Mouse (Mus musculus) frontal cortex, postnatal 10 days (tissue): Measurements from ENCODE around the gene Ptgds.
A peak's percentile ranks its signal among the peaks of the same experiment; 100 is the strongest.

Source experiments
- DNase-seq, 2 experiments: peaks; one replicate each; pipeline ENCODE4 v3.0.0; 2022; ENCODE audit warnings: low spot score in 2 of 2, mixed read lengths in 1 of 2

The Ptgds gene

GRCm38 (mm10) chr2:25480541-25480940 is 10.7 kb upstream of the Ptgds start:
- no peak for DNase-seq

- DNase-seq, result no peak
Measured at GRCm38 (mm10) chr2:25479551-25480311, 9.9 kb upstream of the Ptgds start.

GRCm38 (mm10) chr2:25477967-25478675 is 8.3 kb upstream of the Ptgds start:
- peak in 1 of 2 experiments; percentile 62 for DNase-seq

- DNase-seq, result no peak
Measured at GRCm38 (mm10) chr2:25477541-25477940, 7.7 kb upstream of the Ptgds start.

- DNase-seq, result no peak
Measured at GRCm38 (mm10) chr2:25472550-25472949, 2.7 kb upstream of the Ptgds start.

GRCm38 (mm10) chr2:25468962-25469915 is 607 bp downstream of the Ptgds start:
- no peak for DNase-seq

- DNase-seq, result no peak
Measured at GRCm38 (mm10) chr2:25467606-25468303, 2.1 kb downstream of the Ptgds start.

- DNase-seq, result no peak
Measured at GRCm38 (mm10) chr2:25465816-25466635, 3.8 kb downstream of the Ptgds start.

- no peak for DNase-seq
Measured at GRCm38 (mm10) chr2:25465256-25465655, 4.6 kb downstream of the Ptgds start.

GRCm38 (mm10) chr2:25463630-25464029 is 6.2 kb downstream of the Ptgds start:
- no peak for DNase-seq

- DNase-seq, result no peak
Measured at GRCm38 (mm10) chr2:25461407-25461806, 8.4 kb downstream of the Ptgds start.

- DNase-seq, result peak; percentile 89 to 90
Measured at GRCm38 (mm10) chr2:25460551-25461309, 9.1 kb downstream of the Ptgds start, which contains the start of gene Paxx. Gene Paxx (minus strand): TSS chr2:25461094.

- peak; percentile 46 to 48 for DNase-seq
Measured at GRCm38 (mm10) chr2:25460135-25460534, 9.7 kb downstream of the Ptgds start.

- DNase-seq, result no peak
Measured at GRCm38 (mm10) chr2:25458911-25459310, 10.9 kb downstream of the Ptgds start.

GRCm38 (mm10) chr2:25457022-25457896 is 12.6 kb downstream of the Ptgds start:
- DNase-seq, result no peak

GRCm38 (mm10) chr2:25456205-25456953 is 13.5 kb downstream of the Ptgds start, which contains the start of gene Clic3:
Gene Clic3 (plus strand): TSS chr2:25456838.
- no peak for DNase-seq

GRCm38 (mm10) chr2:25452951-25453350 is 16.9 kb downstream of the Ptgds start:
- no peak for DNase-seq
